Mouse (Mus musculus) urinary bladder, adult 18-20 months (tissue): ENCODE data around the gene Csf1.

Experiments used
- DNase-seq, 2 experiments: peaks; one replicate each; pipeline ENCODE4 v3.0.0; 2022; ENCODE audit warnings: low spot score in 2 of 2, mixed read lengths in 2 of 2

Gene Csf1

GRCm38 (mm10) chr3:107759929-107760581, at the start of gene Csf1:
Gene Csf1 (minus strand): TSS chr3:107760469.
- peak; percentile 77 to 79 for DNase-seq

- DNase-seq = no peak
Observed at GRCm38 (mm10) chr3:107808013-107808750, 47.9 kb upstream of the Csf1 start.

- no peak for DNase-seq
Observed at GRCm38 (mm10) chr3:107807386-107807974, 47.2 kb upstream of the Csf1 start.

- DNase-seq = no peak
Observed at GRCm38 (mm10) chr3:107806916-107807315, 46.6 kb upstream of the Csf1 start.

- no peak for DNase-seq
Observed at GRCm38 (mm10) chr3:107804799-107805198, 44.5 kb upstream of the Csf1 start.

GRCm38 (mm10) chr3:107802185-107802946, 42.1 kb upstream of the Csf1 start:
- no peak for DNase-seq

- no peak for DNase-seq
Observed at GRCm38 (mm10) chr3:107798946-107799345, 38.7 kb upstream of the Csf1 start.

- DNase-seq = no peak
Observed at GRCm38 (mm10) chr3:107796191-107796983, 36.1 kb upstream of the Csf1 start.

GRCm38 (mm10) chr3:107794890-107795289, 34.6 kb upstream of the Csf1 start:
- DNase-seq = no peak

GRCm38 (mm10) chr3:107793300-107794201, 33.3 kb upstream of the Csf1 start:
- peak in 1 of 2 experiments; percentile 69 for DNase-seq

GRCm38 (mm10) chr3:107792736-107793135, 32.5 kb upstream of the Csf1 start:
- DNase-seq = no peak

GRCm38 (mm10) chr3:107790766-107791303, 30.6 kb upstream of the Csf1 start:
- no peak for DNase-seq

- DNase-seq = no peak
Observed at GRCm38 (mm10) chr3:107790227-107790626, 30.0 kb upstream of the Csf1 start.

- no peak for DNase-seq
Observed at GRCm38 (mm10) chr3:107788885-107789284, 28.6 kb upstream of the Csf1 start.

- DNase-seq = peak in 1 of 2 experiments; percentile 42
Observed at GRCm38 (mm10) chr3:107787613-107788501, 27.6 kb upstream of the Csf1 start.

- DNase-seq = no peak
Observed at GRCm38 (mm10) chr3:107786980-107787612, 26.8 kb upstream of the Csf1 start.

- no peak for DNase-seq
Observed at GRCm38 (mm10) chr3:107786344-107786743, 26.1 kb upstream of the Csf1 start.

GRCm38 (mm10) chr3:107785546-107785945, 25.3 kb upstream of the Csf1 start:
- DNase-seq = no peak
